Mouse (Mus musculus): ENCODE results near the gene Rdh16f2.
"Not testable (repeated sequence)": the region's sequence is repeated elsewhere in the genome, so short reads cannot be mapped to it uniquely, and the experiment has no call there.

The Rdh16f2 gene

GRCm38 (mm10) chr10:127866232-127866631, at the start of gene Rdh16f2:
Rdh16f2 (plus strand) TSS chr10:127866474.
- DNase-seq (ENCODE audit: low read depth, low spot score), result no peak

GRCm38 (mm10) chr10:127817268-127817910, 48.9 kb upstream of the Rdh16f2 start:
- not testable (repeated sequence) for DNase-seq (ENCODE audit: low read depth, low spot score)

GRCm38 (mm10) chr10:127821806-127822205, 44.5 kb upstream of the Rdh16f2 start:
- not testable (repeated sequence) for DNase-seq (ENCODE audit: low read depth, low spot score)

GRCm38 (mm10) chr10:127825386-127825785, 40.9 kb upstream of the Rdh16f2 start:
- DNase-seq (ENCODE audit: low read depth, low spot score), result no peak

GRCm38 (mm10) chr10:127829121-127829520, 37.2 kb upstream of the Rdh16f2 start:
- DNase-seq (ENCODE audit: low read depth, low spot score), result no peak

- not testable (repeated sequence) for DNase-seq (ENCODE audit: low read depth, low spot score)
Observed at GRCm38 (mm10) chr10:127834186-127834585, 32.1 kb upstream of the Rdh16f2 start.

- DNase-seq (ENCODE audit: low read depth, low spot score), result no peak
Observed at GRCm38 (mm10) chr10:127835292-127835691, 31.0 kb upstream of the Rdh16f2 start.

- DNase-seq (ENCODE audit: low read depth, low spot score), result not testable (repeated sequence)
Observed at GRCm38 (mm10) chr10:127837793-127838192, 28.5 kb upstream of the Rdh16f2 start.

GRCm38 (mm10) chr10:127838539-127838938, 27.7 kb upstream of the Rdh16f2 start:
- no peak for DNase-seq (ENCODE audit: low read depth, low spot score)

GRCm38 (mm10) chr10:127840776-127841175, 25.5 kb upstream of the Rdh16f2 start:
- no peak for DNase-seq (ENCODE audit: low read depth, low spot score)

- not testable (repeated sequence) for DNase-seq (ENCODE audit: low read depth, low spot score)
Observed at GRCm38 (mm10) chr10:127845945-127846344, 20.3 kb upstream of the Rdh16f2 start.

- DNase-seq (ENCODE audit: low read depth, low spot score), result no peak
Observed at GRCm38 (mm10) chr10:127848089-127848488, 18.2 kb upstream of the Rdh16f2 start.

GRCm38 (mm10) chr10:127849628-127850027, 16.6 kb upstream of the Rdh16f2 start, which contains the start of gene Rdh19:
Rdh19 (plus strand) TSS chr10:127849928.
- no peak for DNase-seq (ENCODE audit: low read depth, low spot score)

- no peak for DNase-seq (ENCODE audit: low read depth, low spot score)
Observed at GRCm38 (mm10) chr10:127856376-127856775, 9.9 kb upstream of the Rdh16f2 start.

- DNase-seq (ENCODE audit: low read depth, low spot score), result no peak
Observed at GRCm38 (mm10) chr10:127864931-127865330, 1.3 kb upstream of the Rdh16f2 start.

GRCm38 (mm10) chr10:127872484-127872883, 6.2 kb downstream of the Rdh16f2 start:
- no peak for DNase-seq (ENCODE audit: low read depth, low spot score)

GRCm38 (mm10) chr10:127877681-127878080, 11.4 kb downstream of the Rdh16f2 start:
- no peak for DNase-seq (ENCODE audit: low read depth, low spot score)

GRCm38 (mm10) chr10:127878262-127879057, 12.2 kb downstream of the Rdh16f2 start:
- DNase-seq (ENCODE audit: low read depth, low spot score), result no peak

- DNase-seq (ENCODE audit: low read depth, low spot score), result no peak
Observed at GRCm38 (mm10) chr10:127879155-127879688, 12.9 kb downstream of the Rdh16f2 start.

- DNase-seq (ENCODE audit: low read depth, low spot score), result no peak
Observed at GRCm38 (mm10) chr10:127881041-127881440, 14.8 kb downstream of the Rdh16f2 start.

- no peak for DNase-seq (ENCODE audit: low read depth, low spot score)
Observed at GRCm38 (mm10) chr10:127886551-127886950, 20.3 kb downstream of the Rdh16f2 start.

- no peak for DNase-seq (ENCODE audit: low read depth, low spot score)
Observed at GRCm38 (mm10) chr10:127886971-127887370, 20.7 kb downstream of the Rdh16f2 start.

GRCm38 (mm10) chr10:127888605-127889004, 22.3 kb downstream of the Rdh16f2 start, which contains the start of gene Rdh7:
Rdh7 (minus strand) TSS chr10:127888817.
- DNase-seq (ENCODE audit: low read depth, low spot score), result no peak
